Mouse (Mus musculus) small intestine, adult 2 months (tissue): ENCODE results near the gene Shkbp1.

Experiments used
- CTCF ChIP-seq: fragments of 200-500 bp; IDR thresholded peaks from 2 replicates; pipeline ENCODE4 v1.5.1; 2012; ENCODE audit warnings: low read depth, mild to moderate bottlenecking, control low read depth, inconsistent platforms, low read length, moderate library complexity, mixed read lengths; ENCODE audit not compliant: insufficient replicate concordance, insufficient read length; ENCODE audit errors: extremely low read depth
- POLR2A ChIP-seq: fragments of 200-500 bp; IDR thresholded peaks from 2 replicates; pipeline ENCODE4 v1.6.1; 2012; ENCODE audit warnings: low read depth, mild to moderate bottlenecking, control low read depth, inconsistent platforms, low read length, moderate library complexity

GRCm38 (mm10) chr7:27367976-27368375 lies 12.2 kb upstream of the Shkbp1 start:
- TF ChIP-seq CTCF = no peak
- TF ChIP-seq POLR2A = no peak
